Mouse (Mus musculus): ENCODE results near the gene Arsb. TPM values are rescaled to one million over a fixed set of nuclear protein-coding genes. Genes with fewer than 3 reads are reported as not detected.

Gene Arsb
- polyA plus RNA-seq, 1 experiment, result 7.2 TPM

GRCm38 (mm10) chr13:93837481-93838225 is 66.2 kb downstream of the Arsb start:
- Histone ChIP-seq H3K79me2 (ENCODE audit: control insufficient read depth, insufficient read depth) (no peaks in the 10 kb centered on the region), H3K27me3 (ENCODE audit: control insufficient read depth, insufficient read depth, insufficient read length) (no peaks in the 10 kb centered on the region), H3K4me3 (no peak overlapping the region), H3K36me3 (ENCODE audit: control insufficient read depth, insufficient read depth) (no peaks in the 10 kb centered on the region), H3K4me2 (ENCODE audit: low read depth) (no peak overlapping the region), H3ac (ENCODE audit: control insufficient read depth, insufficient read length) (no peak overlapping the region)
- no peak for TF ChIP-seq MYOD1 (IDR thresholded peaks at IDR 0.05; ENCODE audit: control insufficient read depth in 1 of 3, insufficient read length in 2 of 3, low read depth in 2 of 3)
- peak; percentile 80 for TF ChIP-seq USF1 (IDR thresholded peaks at IDR 0.05; ENCODE audit: low read depth)
- TF ChIP-seq REST (IDR thresholded peaks at IDR 0.05; ENCODE audit: insufficient read depth, insufficient read length), result no peak

- no peaks in the 10 kb centered on the region for H3K36me3 ChIP-seq (ENCODE audit: control insufficient read depth, insufficient read depth)
- TF ChIP-seq CEBPB (IDR thresholded peaks at IDR 0.05; ENCODE audit: insufficient read depth, poor library complexity, severe bottlenecking) (no peak), TCF12 (IDR thresholded peaks at IDR 0.05; ENCODE audit: insufficient read depth, poor library complexity, severe bottlenecking) (no peak)
- H3K4me2 ChIP-seq (ENCODE audit: low read depth), result peak overlapping the region; percentile 24
- H3K79me2 ChIP-seq (ENCODE audit: control insufficient read depth, insufficient read depth), result no peaks in the 10 kb centered on the region
- no peaks in the 10 kb centered on the region for H3K27me3 ChIP-seq (ENCODE audit: control insufficient read depth, insufficient read depth, insufficient read length)
- H3K4me3 ChIP-seq, result no peak overlapping the region
- H3ac ChIP-seq (ENCODE audit: control insufficient read depth, insufficient read length), result no peak overlapping the region
Observed at GRCm38 (mm10) chr13:93838431-93839136, 67.2 kb downstream of the Arsb start.

- TF ChIP-seq POLR2A (IDR thresholded peaks at IDR 0.05; ENCODE audit: insufficient read length, low read depth) (no peak), MAX (IDR thresholded peaks at IDR 0.05; ENCODE audit: low read depth) (no peak), MYOD1 (IDR thresholded peaks at IDR 0.05; ENCODE audit: control insufficient read depth in 1 of 3, insufficient read length in 2 of 3, low read depth in 2 of 3) (peak in 2 of 3 experiments; percentile 50 to 70), MYOG (IDR thresholded peaks at IDR 0.05; ENCODE audit: control insufficient read depth in 1 of 3, insufficient read depth in 1 of 3, insufficient read length in 2 of 3, low read depth in 2 of 3) (peak in 2 of 3 experiments; percentile 17 to 61), TCF3 (IDR thresholded peaks at IDR 0.05; ENCODE audit: insufficient read length, low read depth) (peak; percentile 2)
- no peaks in the 10 kb centered on the region for H3K79me2 ChIP-seq (ENCODE audit: control insufficient read depth, insufficient read depth)
- H3K36me3 ChIP-seq (ENCODE audit: control insufficient read depth, insufficient read depth), result no peaks in the 10 kb centered on the region
- H3ac ChIP-seq (ENCODE audit: control insufficient read depth, insufficient read length), result no peak overlapping the region
- H3K4me2 ChIP-seq (ENCODE audit: low read depth), result peak overlapping the region; percentile 24
- H3K27me3 ChIP-seq (ENCODE audit: control insufficient read depth, insufficient read depth, insufficient read length), result no peaks in the 10 kb centered on the region
- no peak overlapping the region for H3K4me3 ChIP-seq
Observed at GRCm38 (mm10) chr13:93839137-93839630, 67.8 kb downstream of the Arsb start.

- Histone ChIP-seq H3K79me2 (ENCODE audit: control insufficient read depth, insufficient read depth) (no peaks in the 10 kb centered on the region), H3K27me3 (ENCODE audit: control insufficient read depth, insufficient read depth, insufficient read length) (no peaks in the 10 kb centered on the region), H3K4me3 (no peak overlapping the region), H3K36me3 (ENCODE audit: control insufficient read depth, insufficient read depth) (no peaks in the 10 kb centered on the region), H3K4me2 (ENCODE audit: low read depth) (peak overlapping the region; percentile 24), H3ac (ENCODE audit: control insufficient read depth, insufficient read length) (no peak overlapping the region)
- TF ChIP-seq USF1 (IDR thresholded peaks at IDR 0.05; ENCODE audit: low read depth) (no peak), TCF12 (IDR thresholded peaks at IDR 0.05; ENCODE audit: insufficient read depth, poor library complexity, severe bottlenecking) (no peak), TCF3 (IDR thresholded peaks at IDR 0.05; ENCODE audit: insufficient read length, low read depth) (no peak), MYOD1 (IDR thresholded peaks at IDR 0.05; ENCODE audit: control insufficient read depth in 1 of 3, insufficient read length in 2 of 3, low read depth in 2 of 3) (no peak), SRF (IDR thresholded peaks at IDR 0.05; ENCODE audit: control insufficient read depth, insufficient read length, low read depth) (no peak), POLR2A (IDR thresholded peaks at IDR 0.05; ENCODE audit: insufficient read length, low read depth) (no peak), CEBPB (IDR thresholded peaks at IDR 0.05; ENCODE audit: insufficient read depth, poor library complexity, severe bottlenecking) (no peak)
Observed at GRCm38 (mm10) chr13:93839721-93840120, 68.3 kb downstream of the Arsb start.

- Histone ChIP-seq H3K79me2 (ENCODE audit: control insufficient read depth, insufficient read depth) (no peaks in the 10 kb centered on the region), H3K4me3 (no peak overlapping the region), H3ac (ENCODE audit: control insufficient read depth, insufficient read length) (no peak overlapping the region), H3K4me2 (ENCODE audit: low read depth) (peak overlapping the region; percentile 24), H3K27me3 (ENCODE audit: control insufficient read depth, insufficient read depth, insufficient read length) (no peaks in the 10 kb centered on the region), H3K36me3 (ENCODE audit: control insufficient read depth, insufficient read depth) (no peaks in the 10 kb centered on the region)
- no peak for TF ChIP-seq MAX (IDR thresholded peaks at IDR 0.05; ENCODE audit: low read depth)
- TF ChIP-seq CEBPB (IDR thresholded peaks at IDR 0.05; ENCODE audit: insufficient read depth, poor library complexity, severe bottlenecking), result no peak
- TF ChIP-seq POLR2A (IDR thresholded peaks at IDR 0.05; ENCODE audit: insufficient read length, low read depth), result no peak
- TF ChIP-seq MYOG (IDR thresholded peaks at IDR 0.05; ENCODE audit: control insufficient read depth in 1 of 3, insufficient read depth in 1 of 3, insufficient read length in 2 of 3, low read depth in 2 of 3), result no peak
- TF ChIP-seq TCF12 (IDR thresholded peaks at IDR 0.05; ENCODE audit: insufficient read depth, poor library complexity, severe bottlenecking), result no peak
- TF ChIP-seq POLR2AphosphoS2 (IDR thresholded peaks at IDR 0.05; ENCODE audit: insufficient read length, low read depth), result no peak
- no peak for TF ChIP-seq REST (IDR thresholded peaks at IDR 0.05; ENCODE audit: insufficient read depth, insufficient read length)
- no peak for TF ChIP-seq USF1 (IDR thresholded peaks at IDR 0.05; ENCODE audit: low read depth)
- no peak for TF ChIP-seq MYOD1 (IDR thresholded peaks at IDR 0.05; ENCODE audit: control insufficient read depth in 1 of 3, insufficient read length in 2 of 3, low read depth in 2 of 3)
- TF ChIP-seq E2F4 (IDR thresholded peaks at IDR 0.05; ENCODE audit: insufficient read depth), result no peak
- TF ChIP-seq SRF (IDR thresholded peaks at IDR 0.05; ENCODE audit: control insufficient read depth, insufficient read length, low read depth), result no peak
- no peak for TF ChIP-seq TCF3 (IDR thresholded peaks at IDR 0.05; ENCODE audit: insufficient read length, low read depth)
Observed at GRCm38 (mm10) chr13:93840146-93840545, 68.7 kb downstream of the Arsb start.

Data from myocyte (in vitro differentiated cells).